Mouse (Mus musculus) neural tube, embryonic 11.5 days (tissue): Measurements from ENCODE around the gene Klhl35. TPM values are rescaled to one million over a fixed set of nuclear protein-coding genes. Genes with fewer than 3 reads are reported as not detected.

Experiments used
- ATAC-seq: fragments of 200-750 bp; cut with Nextera tagmentation; 2 replicates; pipeline ENCODE4 v1.8.0; 2017; ENCODE audit warnings: moderate number of reproducible peaks, mild to moderate bottlenecking, moderate TSS enrichment, moderate library complexity; ENCODE audit not compliant: insufficient read depth, low FRiP score, low TSS enrichment
- DNase-seq: peaks from one replicate; pipeline ENCODE4 v3.0.0-alpha.2; 2015; ENCODE audit warnings: low spot score
- H3K27ac ChIP-seq: fragments of 300-500 bp; sonication (generic); 2 replicates; pipeline ENCODE4 v1.5.1; 2014; ENCODE audit warnings: low read depth, mild to moderate bottlenecking, low read length
- H3K27me3 ChIP-seq: fragments of 300-500 bp; sonication (generic); 2 replicates; pipeline ENCODE4 v1.6.1; 2014; ENCODE audit warnings: mild to moderate bottlenecking, low read length, mixed read lengths; ENCODE audit not compliant: control insufficient read depth, insufficient read depth
- H3K36me3 ChIP-seq: fragments of 300-500 bp; sonication (generic); 2 replicates; pipeline ENCODE4 v1.6.1; 2014; ENCODE audit warnings: mild to moderate bottlenecking, low read length, moderate library complexity, mixed read lengths; ENCODE audit not compliant: control insufficient read depth, insufficient read depth
- H3K4me1 ChIP-seq: fragments of 300-500 bp; sonication (generic); 2 replicates; pipeline ENCODE4 v1.6.1; 2014; ENCODE audit warnings: low read length, mixed read lengths; ENCODE audit not compliant: control insufficient read depth, insufficient read depth
- H3K4me2 ChIP-seq: fragments of 300-500 bp; sonication (generic); 2 replicates; pipeline ENCODE4 v1.6.1; 2014; ENCODE audit warnings: low read depth, mild to moderate bottlenecking, moderate library complexity
- H3K4me3 ChIP-seq: fragments of 300-500 bp; sonication (generic); 2 replicates; pipeline ENCODE4 v1.5.1; 2014; ENCODE audit warnings: low read depth, low read length
- H3K9ac ChIP-seq: fragments of 300-500 bp; sonication (generic); 2 replicates; pipeline ENCODE4 v1.6.1; 2014; ENCODE audit warnings: mild to moderate bottlenecking, low read length
- H3K9me3 ChIP-seq: fragments of 300-500 bp; sonication (generic); 2 replicates; pipeline ENCODE4 v1.6.1; 2016; ENCODE audit warnings: low read length; ENCODE audit not compliant: control insufficient read depth
- WGBS: fragments of 180-500 bp; shearing (Covaris S2); extraction: QIAGEN DNeasy Blood & Tissue Kit; methylation state at CpG from one replicate; pipeline ENCODE4 v1.1.7; 2014; 5-methylcytosine and 5-hydroxymethylcytosine counted together
- polyA plus RNA-seq: library from polyadenylated mRNA; unstranded; fragments of >200 nt; fragmentation: Nextera tagmentation; extraction: Ambion mirVana; gene quantifications from 2 replicates; pipeline ENCODE4 v1.2.1, GENCODE M21; 2014

Gene Klhl35
- polyA plus RNA-seq, 1 experiment from 2014 or later: 31.4 TPM

- DNase-seq (no peak), ATAC-seq (no peak)
- Histone ChIP-seq H3K27me3 (no peaks in the 10 kb centered on the region), H3K9me3 (no peaks in the 10 kb centered on the region), H3K4me3 (no peak overlapping the region), H3K27ac (no peak overlapping the region), H3K36me3 (no peaks in the 10 kb centered on the region; the same call in 1 of the 2 replicates), H3K4me1 (peaks cover 4% of the 10 kb centered on the region; the same call in 1 of the 2 replicates), H3K4me2 (no peak overlapping the region), H3K9ac (no peak overlapping the region)
- WGBS: 69% methylated on average over 11 of the region's 11 CpGs
Measured at GRCm38 (mm10) chr7:99430246-99430645, 35.6 kb upstream of the Klhl35 start.

DNA sequence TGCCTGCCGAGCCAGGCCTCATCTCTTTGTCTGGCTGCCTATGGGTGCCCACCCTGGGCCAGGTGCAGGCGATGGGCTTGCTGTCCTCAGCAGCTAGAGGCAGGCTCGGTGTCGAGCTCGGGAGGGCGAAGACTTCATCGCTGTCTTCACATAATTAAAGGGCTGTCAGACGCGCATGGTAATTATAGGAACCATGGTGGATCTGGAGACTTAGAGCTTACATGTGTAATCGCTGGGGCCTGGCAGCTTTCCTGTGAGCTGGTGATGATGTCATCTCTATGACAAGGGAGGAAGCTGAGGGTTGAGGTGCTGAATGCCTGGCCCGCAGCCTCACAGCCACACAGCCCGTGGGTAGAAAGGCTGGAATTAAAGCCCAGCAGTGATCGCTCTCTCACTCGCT, 33.6 kb upstream of the Klhl35 start:
- no peak overlapping the region for H3K27ac ChIP-seq
- DNase-seq: no peak
- no peak overlapping the region for H3K4me2 ChIP-seq
- H3K9me3 ChIP-seq: no peaks in the 10 kb centered on the region
- H3K9ac ChIP-seq: 0 out of 2 replicates have a peak overlapping the region, but pooled peaks have one; percentile 23
- no peaks in the 10 kb centered on the region for H3K27me3 ChIP-seq
- H3K4me1 ChIP-seq: peaks cover 11% of the 10 kb centered on the region
- ATAC-seq: no peak
- no peaks in the 10 kb centered on the region; the same call in 1 of the 2 replicates for H3K36me3 ChIP-seq
- no peak overlapping the region for H3K4me3 ChIP-seq
- WGBS: 65% methylated on average over 14 of the region's 14 CpGs

- Histone ChIP-seq H3K4me3 (no peak overlapping the region), H3K4me1 (peaks cover 13% of the 10 kb centered on the region), H3K9me3 (no peaks in the 10 kb centered on the region), H3K36me3 (no peaks in the 10 kb centered on the region; the same call in 1 of the 2 replicates), H3K27me3 (no peaks in the 10 kb centered on the region), H3K27ac (no peak overlapping the region), H3K4me2 (no peak overlapping the region), H3K9ac (no peak overlapping the region)
- no peak for DNase-seq
- ATAC-seq: no peak
- 90% methylated on average over 6 of the region's 6 CpGs for WGBS
Measured at GRCm38 (mm10) chr7:99432863-99433262, 32.9 kb upstream of the Klhl35 start.

- Histone ChIP-seq H3K4me1 (peaks cover 13% of the 10 kb centered on the region), H3K27me3 (no peaks in the 10 kb centered on the region), H3K4me3 (no peak overlapping the region), H3K36me3 (no peaks in the 10 kb centered on the region; the same call in 1 of the 2 replicates), H3K9me3 (no peaks in the 10 kb centered on the region), H3K4me2 (no peak overlapping the region), H3K9ac (no peak overlapping the region), H3K27ac (no peak overlapping the region)
- ATAC-seq: no peak
- 55% methylated on average over 12 of the region's 12 CpGs for WGBS
- DNase-seq: no peak
Measured at GRCm38 (mm10) chr7:99434672-99435250, 31.0 kb upstream of the Klhl35 start.

DNA sequence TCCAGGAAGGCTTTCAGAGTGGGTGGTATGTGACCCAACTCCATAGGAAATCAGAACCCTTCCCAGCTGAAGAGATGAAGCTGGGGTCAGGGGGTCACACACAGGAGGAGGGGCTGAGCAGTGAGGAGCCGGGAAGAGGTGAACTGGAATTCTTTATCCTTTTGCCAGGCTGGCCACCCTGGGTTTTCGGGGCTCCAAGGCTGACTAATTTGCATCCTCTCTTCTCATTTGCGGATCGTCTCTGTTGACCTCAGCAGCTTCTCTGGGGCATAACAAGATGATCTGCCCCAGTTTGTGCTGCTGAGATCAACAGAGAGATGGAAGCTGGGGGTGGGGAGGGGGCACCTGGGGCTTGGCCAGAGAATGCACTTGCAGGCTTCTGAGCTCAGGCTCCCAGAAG, 29.3 kb upstream of the Klhl35 start:
- H3K4me3 ChIP-seq: no peak overlapping the region
- no peak overlapping the region for H3K27ac ChIP-seq
- ATAC-seq (no peak), DNase-seq (no peak)
- no peaks in the 10 kb centered on the region for H3K9me3 ChIP-seq
- no peaks in the 10 kb centered on the region for H3K36me3 ChIP-seq
- 4% methylated on average over 4 of the region's 4 CpGs for WGBS
- no peaks in the 10 kb centered on the region for H3K27me3 ChIP-seq
- H3K9ac ChIP-seq: no peak overlapping the region
- no peak overlapping the region for H3K4me2 ChIP-seq
- H3K4me1 ChIP-seq: peaks cover 13% of the 10 kb centered on the region

GRCm38 (mm10) chr7:99438881-99439280, 26.9 kb upstream of the Klhl35 start:
- H3K27me3 ChIP-seq: no peaks in the 10 kb centered on the region
- no peak overlapping the region for H3K27ac ChIP-seq
- H3K9me3 ChIP-seq: no peaks in the 10 kb centered on the region
- H3K4me1 ChIP-seq: peaks cover 9% of the 10 kb centered on the region
- H3K4me3 ChIP-seq: no peak overlapping the region
- no peak for DNase-seq
- no peak overlapping the region for H3K4me2 ChIP-seq
- H3K36me3 ChIP-seq: no peaks in the 10 kb centered on the region
- ATAC-seq: no peak
- no peak overlapping the region for H3K9ac ChIP-seq
- WGBS: 80% methylated on average over 10 of the region's 10 CpGs

GRCm38 (mm10) chr7:99441534-99442072, 24.2 kb upstream of the Klhl35 start:
- H3K4me3 ChIP-seq: no peak overlapping the region
- no peaks in the 10 kb centered on the region for H3K27me3 ChIP-seq
- H3K9ac ChIP-seq: no peak overlapping the region
- 0 out of 2 replicates have a peak overlapping the region, but pooled peaks have one; percentile 35 for H3K27ac ChIP-seq
- peaks cover 6% of the 10 kb centered on the region for H3K4me1 ChIP-seq
- WGBS: 31% methylated on average over 6 of the region's 6 CpGs
- no peak for ATAC-seq
- H3K9me3 ChIP-seq: no peaks in the 10 kb centered on the region
- no peak for DNase-seq
- no peak overlapping the region for H3K4me2 ChIP-seq
- no peaks in the 10 kb centered on the region for H3K36me3 ChIP-seq

DNA sequence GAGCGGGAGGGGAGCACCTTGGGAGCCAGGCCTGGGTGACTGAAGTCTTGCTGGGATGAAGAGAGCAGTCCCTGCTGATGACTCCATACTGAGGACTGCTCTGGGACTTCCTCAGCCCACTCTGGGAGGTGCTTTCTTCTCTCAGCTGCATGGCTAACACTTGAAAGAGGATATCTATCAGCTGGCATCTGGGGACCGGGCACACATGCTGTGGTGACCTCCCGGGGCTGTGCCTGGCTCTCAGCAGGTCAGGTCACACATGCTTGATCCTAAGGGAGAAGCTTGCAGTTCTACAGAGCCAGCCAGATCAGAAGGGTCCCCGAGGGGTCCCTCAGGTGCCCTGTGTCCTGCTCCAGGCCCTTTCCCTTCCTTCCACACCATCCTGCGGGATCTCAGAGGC, 22.6 kb upstream of the Klhl35 start:
- no peak for DNase-seq
- no peak overlapping the region for H3K4me2 ChIP-seq
- H3K4me1 ChIP-seq: peaks cover 5% of the 10 kb centered on the region; the same call in 1 of the 2 replicates
- no peak overlapping the region for H3K4me3 ChIP-seq
- no peak overlapping the region for H3K9ac ChIP-seq
- no peaks in the 10 kb centered on the region for H3K9me3 ChIP-seq
- no peaks in the 10 kb centered on the region for H3K27me3 ChIP-seq
- WGBS: 62% methylated on average over 5 of the region's 5 CpGs
- no peaks in the 10 kb centered on the region for H3K36me3 ChIP-seq
- no peak for ATAC-seq
- H3K27ac ChIP-seq: no peak overlapping the region

GRCm38 (mm10) chr7:99444012-99444411, 21.8 kb upstream of the Klhl35 start:
- 63% methylated on average over 6 of the region's 6 CpGs for WGBS
- Histone ChIP-seq H3K27me3 (no peaks in the 10 kb centered on the region), H3K9me3 (no peaks in the 10 kb centered on the region), H3K4me3 (no peak overlapping the region), H3K27ac (no peak overlapping the region), H3K36me3 (no peaks in the 10 kb centered on the region), H3K4me2 (no peak overlapping the region), H3K4me1 (peaks cover 6% of the 10 kb centered on the region; the same call in 1 of the 2 replicates), H3K9ac (no peak overlapping the region)
- ATAC-seq (no peak), DNase-seq (no peak)
